Mouse (Mus musculus) hindbrain, embryonic 15.5 days (tissue): ENCODE measurements at regions not wholly inside any gene's neighbourhood (a gene's known extent, or its start where the extent isn't known, plus 50 kb on each side); places are given as distances from the start of the nearest gene placed in this dataset.

Source experiments
- ATAC-seq: fragments of 200-750 bp; cut with Nextera tagmentation; 2 replicates; pipeline ENCODE4 v1.8.0; 2017; ENCODE audit warnings: low read depth, moderate number of reproducible peaks, moderate TSS enrichment; ENCODE audit not compliant: low FRiP score
- H3K27ac ChIP-seq: fragments of 300-500 bp; sonication (generic); replicated peaks from 2 replicates; pipeline ENCODE4 v1.5.1; 2015; ENCODE audit warnings: mild to moderate bottlenecking, inconsistent platforms
- H3K27me3 ChIP-seq: fragments of 300-500 bp; sonication (generic); 2 replicates; pipeline ENCODE4 v1.6.1; 2015; ENCODE audit warnings: control low read depth, inconsistent platforms
- H3K36me3 ChIP-seq: fragments of 300-500 bp; sonication (generic); 2 replicates; pipeline ENCODE4 v1.6.1; 2015; ENCODE audit warnings: control low read depth, inconsistent platforms
- H3K4me1 ChIP-seq: fragments of 300-500 bp; sonication (generic); replicated peaks from 2 replicates; pipeline ENCODE4 v1.6.1; 2015; ENCODE audit warnings: control low read depth, inconsistent platforms
- H3K4me2 ChIP-seq: fragments of 300-500 bp; sonication (generic); 2 replicates; pipeline ENCODE4 v1.6.1; 2015; ENCODE audit warnings: moderate library complexity, mild to moderate bottlenecking, inconsistent platforms
- H3K4me3 ChIP-seq: fragments of 300-500 bp; sonication (generic); 2 replicates; pipeline ENCODE4 v1.5.1; 2015; ENCODE audit warnings: mild to moderate bottlenecking, inconsistent platforms
- H3K9ac ChIP-seq: fragments of 300-500 bp; sonication (generic); 2 replicates; pipeline ENCODE4 v1.6.1; 2015; ENCODE audit warnings: inconsistent platforms
- H3K9me3 ChIP-seq: fragments of 300-500 bp; sonication (generic); 2 replicates; pipeline ENCODE4 v1.6.1; 2016; ENCODE audit warnings: control low read depth, inconsistent platforms
- WGBS: fragments of 180-500 bp; shearing (Covaris S2); methylation state at CpG from one replicate; pipeline ENCODE4 v1.1.7; 2015; 5-methylcytosine and 5-hydroxymethylcytosine counted together

DNA sequence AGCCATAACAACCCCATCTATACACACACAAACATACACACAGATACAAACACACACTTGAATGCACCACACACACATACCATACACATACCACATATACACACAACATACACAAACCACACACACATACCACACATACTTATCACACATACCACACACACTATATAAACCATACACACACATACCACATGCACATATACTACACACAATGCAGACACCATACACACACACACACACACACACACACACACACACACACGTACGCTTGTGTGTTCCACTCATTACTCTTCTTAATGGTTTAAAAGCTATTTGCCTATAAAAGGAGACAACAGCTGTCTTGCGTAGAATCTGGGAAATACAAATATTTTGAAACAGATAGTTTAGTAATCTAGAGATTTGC lies 83.1 kb upstream of the Gm6993 start:
- H3K4me1 ChIP-seq = no peaks in the 10 kb centered on the region
- WGBS = 96% methylated on average over 3 of the region's 3 CpGs
- no peaks in the 10 kb centered on the region for H3K27me3 ChIP-seq
- no peak overlapping the region for H3K27ac ChIP-seq
- no peak overlapping the region for H3K4me3 ChIP-seq
- H3K4me2 ChIP-seq = no peak overlapping the region
- H3K9ac ChIP-seq = no peak overlapping the region
- H3K36me3 ChIP-seq = no peaks in the 10 kb centered on the region
- ATAC-seq = no peak
- H3K9me3 ChIP-seq = no peaks in the 10 kb centered on the region

DNA sequence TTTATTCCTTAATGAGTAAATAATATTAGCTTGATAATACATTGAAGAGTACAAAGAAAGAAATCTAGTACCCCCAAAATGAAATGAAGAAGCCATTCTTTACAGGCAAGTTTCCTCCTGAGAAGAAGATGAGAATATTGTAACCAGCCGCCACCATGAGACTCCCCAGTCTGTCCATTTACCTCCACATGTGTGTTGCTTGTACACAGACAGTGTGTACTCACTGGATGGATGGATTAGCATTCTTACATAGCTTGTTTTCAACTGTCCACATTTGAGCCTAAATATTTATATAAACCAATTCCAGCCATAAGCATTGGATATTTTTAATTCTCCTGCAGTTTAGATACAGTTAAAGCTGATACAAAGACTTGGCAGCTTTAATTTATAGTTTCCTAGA lies 82.7 kb upstream of the Gm6993 start:
- 89% methylated on average over 1 of the region's 1 CpGs for WGBS
- Histone ChIP-seq H3K9me3 (no peaks in the 10 kb centered on the region), H3K36me3 (no peaks in the 10 kb centered on the region)

DNA sequence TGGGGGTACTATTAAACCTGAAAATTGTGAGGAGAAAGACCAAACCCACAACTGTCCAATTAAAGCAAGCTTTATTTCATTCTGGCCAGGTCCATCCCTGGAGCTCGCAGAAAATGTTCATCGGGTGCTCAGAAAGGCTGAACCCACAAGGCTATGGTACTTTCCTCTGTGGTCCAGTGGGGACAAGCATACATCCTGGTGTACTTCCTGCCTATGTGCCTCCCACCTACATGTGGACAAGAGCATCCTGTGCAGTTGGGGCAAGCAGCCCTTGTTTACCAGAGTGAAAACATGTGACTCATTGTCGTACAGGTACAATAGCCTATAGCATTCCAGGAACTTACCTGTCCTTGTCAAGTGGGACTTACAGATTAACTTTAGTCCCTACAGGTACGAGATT lies 81.7 kb upstream of the Gm6993 start:
- Histone ChIP-seq H3K27ac (no peak overlapping the region), H3K36me3 (no peaks in the 10 kb centered on the region), H3K27me3 (no peaks in the 10 kb centered on the region), H3K9me3 (no peaks in the 10 kb centered on the region), H3K9ac (no peak overlapping the region), H3K4me1 (no peaks in the 10 kb centered on the region), H3K4me2 (no peak overlapping the region), H3K4me3 (no peak overlapping the region)
- no peak for ATAC-seq
- 93% methylated on average over 4 of the region's 4 CpGs for WGBS

More for the DNA sequence above, 82.7 kb upstream of the Gm6993 start:
- Histone ChIP-seq H3K27ac (no peak overlapping the region), H3K4me3 (no peak overlapping the region), H3K27me3 (no peaks in the 10 kb centered on the region), H3K9ac (no peak overlapping the region), H3K4me1 (no peaks in the 10 kb centered on the region), H3K4me2 (no peak overlapping the region)
- no peak for ATAC-seq

DNA sequence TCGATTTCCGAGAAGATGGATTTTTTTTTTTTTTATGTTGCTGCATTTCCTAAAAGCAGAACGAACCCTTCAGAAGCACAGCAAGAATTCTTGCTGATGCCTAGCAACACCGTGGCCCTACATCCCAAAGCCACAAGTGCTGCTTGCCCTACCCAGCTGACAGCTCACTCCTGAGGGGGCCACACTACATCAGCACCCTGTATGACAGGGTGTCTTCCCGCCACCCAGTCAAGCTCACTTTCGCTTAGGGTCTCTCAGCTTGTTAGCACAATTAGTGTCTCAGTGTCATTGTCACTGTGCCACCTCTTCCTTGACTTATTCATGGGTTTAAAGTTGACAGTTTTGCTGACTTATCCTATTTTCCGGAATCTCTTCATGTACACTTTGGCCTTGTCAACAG lies 81.2 kb upstream of the Gm6993 start:
- Histone ChIP-seq H3K27ac (no peak overlapping the region), H3K36me3 (no peaks in the 10 kb centered on the region), H3K4me3 (no peak overlapping the region), H3K9ac (no peak overlapping the region), H3K27me3 (no peaks in the 10 kb centered on the region), H3K4me1 (no peaks in the 10 kb centered on the region), H3K9me3 (no peaks in the 10 kb centered on the region), H3K4me2 (no peak overlapping the region)
- no peak for ATAC-seq
- WGBS = 80% methylated on average over 7 of the region's 7 CpGs

DNA sequence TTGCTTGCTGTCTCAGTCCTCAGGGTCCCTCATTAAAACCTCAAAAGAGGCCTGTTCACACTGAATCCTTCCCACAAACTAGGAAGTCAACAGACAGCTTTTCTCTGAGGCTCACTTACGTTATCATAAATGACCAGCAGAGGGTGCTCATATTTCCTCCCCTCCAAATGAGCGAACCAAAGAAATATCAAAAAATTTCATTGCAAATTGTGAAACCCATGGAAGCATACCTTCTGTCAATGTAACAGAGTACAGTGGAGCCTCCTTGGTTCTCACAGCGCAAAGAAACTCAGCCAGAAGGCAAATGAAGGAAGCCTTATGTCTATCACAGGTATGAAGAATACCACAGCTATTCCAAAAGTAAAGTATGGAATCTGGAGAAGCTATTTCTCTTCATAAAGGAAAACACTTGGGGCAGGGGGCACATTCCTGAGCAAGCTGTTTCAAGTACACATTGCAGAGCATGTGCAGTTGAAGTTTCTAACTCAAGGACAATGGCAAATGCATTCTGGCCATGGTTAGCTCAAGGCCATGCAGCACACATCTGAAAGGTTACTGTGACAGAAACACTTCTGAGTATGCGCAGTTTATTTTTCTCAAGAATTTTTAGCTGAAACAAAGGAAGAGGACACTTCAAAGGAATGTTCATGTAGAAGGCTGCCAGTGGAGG lies 72.2 kb upstream of the Gm6993 start:
- Histone ChIP-seq H3K4me2 (no peak overlapping the region), H3K4me3 (no peak overlapping the region), H3K36me3 (no peaks in the 10 kb centered on the region), H3K27me3 (no peaks in the 10 kb centered on the region), H3K27ac (no peak overlapping the region), H3K9ac (no peak overlapping the region), H3K4me1 (no peaks in the 10 kb centered on the region), H3K9me3 (no peaks in the 10 kb centered on the region)
- no peak for ATAC-seq
- 63% methylated on average over 4 of the region's 4 CpGs for WGBS

DNA sequence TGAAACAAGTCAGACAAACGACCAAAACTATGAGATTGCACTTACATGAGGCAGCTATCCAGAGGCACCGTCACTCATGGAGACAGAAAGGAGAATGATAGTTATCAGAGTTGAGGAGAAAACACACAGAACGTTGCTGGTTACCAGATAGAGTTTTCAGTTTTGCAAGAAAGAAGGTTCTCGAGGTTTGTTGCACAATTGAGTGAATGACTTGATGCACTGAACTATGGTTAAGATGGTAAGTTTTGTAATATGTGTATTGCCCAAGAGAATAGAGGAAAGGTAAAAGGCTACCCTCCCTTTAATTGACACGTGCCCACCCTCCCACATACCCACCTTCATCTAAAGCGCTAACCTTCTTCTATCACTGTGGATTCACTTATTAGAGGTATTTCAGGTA lies 70.5 kb upstream of the Gm6993 start:
- no peaks in the 10 kb centered on the region for H3K4me1 ChIP-seq
- no peak for ATAC-seq
- WGBS = 85% methylated on average over 6 of the region's 6 CpGs
- H3K36me3 ChIP-seq = no peaks in the 10 kb centered on the region
- no peaks in the 10 kb centered on the region for H3K9me3 ChIP-seq
- H3K9ac ChIP-seq = no peak overlapping the region
- H3K27me3 ChIP-seq = no peaks in the 10 kb centered on the region
- H3K4me2 ChIP-seq = no peak overlapping the region
- no peak overlapping the region for H3K4me3 ChIP-seq
- H3K27ac ChIP-seq = no peak overlapping the region

DNA sequence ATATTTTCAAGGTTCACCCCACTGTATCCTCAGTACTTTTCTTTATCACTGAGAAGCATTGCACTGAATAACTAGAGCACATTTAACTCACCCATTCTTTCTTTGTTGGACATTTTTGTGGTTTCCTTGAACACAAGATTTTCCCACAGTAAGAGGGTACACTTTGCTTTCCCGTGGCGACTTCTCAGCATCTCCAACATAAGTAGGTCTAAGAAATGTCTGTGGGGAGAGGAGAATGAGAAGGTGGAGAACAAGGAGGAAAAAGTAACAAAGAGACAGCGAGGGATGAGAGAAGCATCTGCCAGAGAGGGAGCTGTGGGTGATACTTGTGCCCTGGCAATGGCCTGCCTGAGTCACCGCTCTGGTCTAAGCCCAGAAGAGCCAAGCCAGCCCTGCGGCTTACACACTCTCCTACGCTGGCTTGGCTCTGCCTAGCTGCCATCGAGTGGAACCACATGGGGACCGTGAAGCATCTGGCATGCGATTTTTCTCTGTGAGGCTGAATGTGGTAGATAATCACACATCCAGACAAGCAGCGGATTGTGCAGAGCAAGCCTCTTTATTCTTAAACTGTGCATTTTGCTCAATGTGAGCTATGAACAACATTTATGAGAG lies 69.9 kb upstream of the Gm6993 start:
- no peak; the same call in 1 of the 2 replicates for ATAC-seq
- Histone ChIP-seq H3K36me3 (no peaks in the 10 kb centered on the region), H3K4me2 (no peak overlapping the region), H3K4me1 (no peaks in the 10 kb centered on the region), H3K9me3 (no peaks in the 10 kb centered on the region), H3K4me3 (no peak overlapping the region), H3K27ac (0 out of 2 replicates have a peak overlapping the region, but pooled peaks have one; percentile 30), H3K27me3 (no peaks in the 10 kb centered on the region), H3K9ac (no peak overlapping the region)
- WGBS = 76% methylated on average over 10 of the region's 10 CpGs

DNA sequence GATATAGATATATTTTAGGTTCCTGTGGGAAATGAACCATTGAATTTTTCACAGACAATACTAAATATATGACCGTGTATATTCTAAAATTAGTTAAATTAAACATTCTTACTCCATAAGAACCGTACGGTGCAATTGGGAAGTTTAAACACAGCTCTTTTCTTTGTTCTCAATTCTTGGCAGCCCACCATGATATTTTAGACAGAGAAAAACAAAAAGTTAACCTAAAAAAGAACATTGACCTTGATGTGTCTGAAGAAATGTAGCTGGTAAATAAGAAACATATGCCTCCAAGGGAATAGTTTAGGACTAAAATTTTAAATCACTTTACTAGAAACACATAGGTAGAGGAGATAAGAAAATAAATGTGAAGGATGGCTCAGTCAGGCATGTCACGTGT lies 68.6 kb upstream of the Gm6993 start:
- no peaks in the 10 kb centered on the region for H3K9me3 ChIP-seq
- H3K36me3 ChIP-seq = no peaks in the 10 kb centered on the region
- no peak for ATAC-seq
- no peak overlapping the region for H3K27ac ChIP-seq
- H3K4me3 ChIP-seq = no peak overlapping the region
- H3K4me2 ChIP-seq = no peak overlapping the region
- H3K4me1 ChIP-seq = no peaks in the 10 kb centered on the region
- no peak overlapping the region for H3K9ac ChIP-seq
- 83% methylated on average over 4 of the region's 4 CpGs for WGBS
- H3K27me3 ChIP-seq = no peaks in the 10 kb centered on the region

DNA sequence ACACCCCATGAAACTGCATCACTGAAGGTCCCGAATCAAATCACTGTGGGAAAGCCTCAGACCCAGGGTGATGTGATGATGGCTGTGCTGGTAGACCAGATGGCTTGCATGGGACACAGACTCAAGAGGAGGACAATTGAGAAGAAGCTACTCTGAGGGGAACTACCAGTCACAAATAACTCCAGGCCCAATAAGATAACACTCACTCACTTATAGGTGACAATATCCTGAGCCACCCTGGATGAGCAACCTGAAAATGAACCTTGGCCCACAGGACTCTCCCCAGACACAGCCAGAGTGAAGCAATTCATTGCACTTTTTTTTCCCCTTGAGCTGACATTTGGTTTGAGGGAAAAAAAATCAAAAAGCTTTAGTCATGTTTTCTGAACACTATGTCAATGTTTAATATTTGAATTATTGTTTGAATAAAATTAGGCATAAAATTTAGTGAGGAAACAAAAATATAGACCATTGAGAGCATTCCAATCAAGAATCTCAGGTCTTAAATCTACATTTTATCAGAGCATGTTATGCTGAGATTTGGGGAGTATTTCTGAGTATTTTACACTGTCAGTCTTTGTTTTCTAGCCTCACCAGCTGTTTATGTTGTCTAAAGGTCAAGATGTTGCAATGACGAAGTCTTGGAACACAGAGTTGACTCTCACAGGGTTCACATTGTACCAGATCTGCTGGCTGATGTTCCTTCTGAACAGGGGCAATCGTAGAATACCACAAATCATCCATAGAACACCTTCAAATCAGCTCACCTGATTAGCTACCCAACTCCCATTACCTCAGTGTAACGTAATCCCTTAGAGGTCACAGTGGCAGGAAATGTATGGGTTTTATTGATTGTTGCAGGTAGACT lies 67.9 kb upstream of the Gm6993 start:
- H3K4me1 ChIP-seq = no peaks in the 10 kb centered on the region
- 86% methylated on average over 4 of the region's 4 CpGs for WGBS

DNA sequence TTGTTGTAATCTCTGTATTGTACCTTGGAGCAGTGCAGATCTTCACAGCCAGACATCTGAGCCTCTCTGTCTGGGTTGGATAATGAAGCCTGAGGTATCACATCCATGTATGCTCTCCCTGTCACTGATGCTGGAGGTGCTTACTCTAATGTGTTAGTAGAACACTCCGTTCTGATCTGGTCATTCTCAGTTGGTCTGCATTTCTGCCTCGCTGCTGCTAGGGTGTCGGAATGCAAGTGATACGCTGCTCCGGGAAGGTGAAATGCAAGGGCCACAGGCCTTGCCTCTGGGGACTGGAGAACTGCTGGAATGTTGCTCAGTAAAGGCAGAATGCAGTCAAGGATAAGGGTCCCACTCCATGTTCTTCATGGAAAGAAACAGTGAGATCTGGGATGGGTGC lies 67.1 kb upstream of the Gm6993 start:
- no peaks in the 10 kb centered on the region for H3K4me1 ChIP-seq
- H3K4me2 ChIP-seq = no peak overlapping the region
- no peaks in the 10 kb centered on the region for H3K27me3 ChIP-seq
- H3K27ac ChIP-seq = no peak overlapping the region
- 95% methylated on average over 5 of the region's 5 CpGs for WGBS
- H3K9ac ChIP-seq = no peak overlapping the region
- no peak for ATAC-seq
- no peak overlapping the region for H3K4me3 ChIP-seq
- H3K9me3 ChIP-seq = no peaks in the 10 kb centered on the region
- no peaks in the 10 kb centered on the region for H3K36me3 ChIP-seq

More for the DNA sequence above, 67.9 kb upstream of the Gm6993 start:
- no peak overlapping the region for H3K4me2 ChIP-seq
- no peak for ATAC-seq
- H3K4me3 ChIP-seq = no peak overlapping the region
- H3K27me3 ChIP-seq = no peaks in the 10 kb centered on the region
- H3K9me3 ChIP-seq = no peaks in the 10 kb centered on the region
- H3K36me3 ChIP-seq = no peaks in the 10 kb centered on the region
- H3K27ac ChIP-seq = no peak overlapping the region
- H3K9ac ChIP-seq = no peak overlapping the region

DNA sequence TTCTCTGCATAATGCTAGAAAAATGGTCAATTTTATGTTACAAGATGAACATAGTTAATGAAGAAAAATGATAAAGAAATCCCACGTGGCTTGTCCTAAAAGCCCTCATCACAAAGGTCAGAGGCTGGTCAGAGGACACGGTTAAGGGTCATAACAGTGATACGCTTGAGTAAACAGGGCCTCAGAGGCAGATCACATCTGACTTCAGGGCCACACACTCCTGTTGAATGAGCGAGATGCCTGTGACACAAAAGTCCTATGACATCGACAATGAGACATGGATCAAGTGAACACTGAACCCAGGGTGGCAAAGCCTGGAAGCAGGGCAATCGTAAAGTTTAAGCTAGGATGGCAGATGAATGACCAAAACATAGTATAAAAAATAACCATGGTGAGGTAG lies 61.0 kb upstream of the Gm6993 start:
- Histone ChIP-seq H3K9me3 (no peaks in the 10 kb centered on the region), H3K4me1 (peaks cover 1% of the 10 kb centered on the region; the same call in 1 of the 2 replicates), H3K4me2 (no peak overlapping the region), H3K27me3 (no peaks in the 10 kb centered on the region), H3K4me3 (no peak overlapping the region), H3K27ac (no peak overlapping the region), H3K36me3 (no peaks in the 10 kb centered on the region), H3K9ac (no peak overlapping the region)
- no peak for ATAC-seq
- 31% methylated on average over 6 of the region's 6 CpGs for whole genome bisulfite sequencing

DNA sequence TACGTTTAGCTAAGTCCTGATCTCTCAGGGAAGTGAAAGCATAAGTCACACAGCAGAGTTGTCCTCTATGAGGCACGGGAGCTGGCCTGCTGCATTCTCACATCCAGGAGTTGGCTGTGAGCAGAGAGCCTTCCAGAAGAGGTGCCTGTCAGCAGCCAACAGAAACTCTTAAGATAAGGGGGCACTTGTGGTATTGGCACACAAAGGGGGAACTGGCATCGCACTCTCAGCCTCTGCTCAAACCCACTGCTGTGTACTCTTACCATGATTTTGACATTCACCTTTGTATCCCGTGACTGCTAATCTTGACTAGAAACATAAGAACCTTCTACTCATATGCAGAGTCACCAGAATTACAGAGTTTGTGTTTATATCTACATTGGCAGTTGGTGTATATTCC lies 56.9 kb upstream of the Gm6993 start:
- Histone ChIP-seq H3K36me3 (no peaks in the 10 kb centered on the region), H3K4me2 (no peak overlapping the region), H3K9ac (no peak overlapping the region), H3K27ac (no peak overlapping the region), H3K4me1 (peaks cover 6% of the 10 kb centered on the region; the same call in 1 of the 2 replicates), H3K4me3 (no peak overlapping the region), H3K9me3 (no peaks in the 10 kb centered on the region), H3K27me3 (no peaks in the 10 kb centered on the region)
- ATAC-seq = no peak
- WGBS = 88% methylated on average over 4 of the region's 4 CpGs
